Mouse (Mus musculus) E14TG2a.4 (cell line): ENCODE measurements at regions not wholly inside any gene's neighbourhood (a gene's known extent, or its start where the extent isn't known, plus 50 kb on each side); places are given as distances from the start of the nearest gene placed in this dataset.

Experiments used
- CTCF ChIP-seq: conservative IDR thresholded peaks from 2 replicates; pipeline ENCODE4 v1.5.1; 2014; ENCODE audit warnings: low read length
- NANOG ChIP-seq: IDR thresholded peaks from 2 replicates; pipeline ENCODE4 v1.6.1; 2014; ENCODE audit warnings: borderline replicate concordance, low read length, mixed read lengths
- POU5F1 ChIP-seq: IDR thresholded peaks from 2 replicates; pipeline ENCODE4 v1.6.1; 2014; ENCODE audit warnings: low read length, borderline replicate concordance

- no peak for TF ChIP-seq CTCF
- no peak for TF ChIP-seq NANOG
- no peak for TF ChIP-seq POU5F1
Observed at GRCm38 (mm10) chr17:16481722-16482121, 582.2 kb upstream of the Zfp960 start.
